Mouse (Mus musculus): Measurements from ENCODE around the gene Spsb3.

- TF ChIP-seq CTCF (IDR thresholded peaks at IDR 0.05; ENCODE audit: low read depth, low read length) (no peak), POLR2A (IDR thresholded peaks at IDR 0.05; ENCODE audit: insufficient read depth, low read length) (peak; percentile 39)
Measured at GRCm38 (mm10) chr17:24850065-24850772, 36.2 kb upstream of the Spsb3 start, which contains the start of gene Fahd1.
